Mouse (Mus musculus) stomach, embryonic 16.5 days (tissue): Measurements from ENCODE around the gene Hfe2. TPM values are rescaled to one million over a fixed set of nuclear protein-coding genes. Genes with fewer than 3 reads are reported as not detected.

Source experiments
- ATAC-seq: fragments of 200-750 bp; cut with Nextera tagmentation; 2 replicates; pipeline ENCODE4 v1.8.0; 2017; ENCODE audit warnings: moderate number of reproducible peaks, moderate TSS enrichment; ENCODE audit not compliant: insufficient read depth, low FRiP score
- H3K27ac ChIP-seq: fragments of 300-500 bp; sonication (generic); 2 replicates; pipeline ENCODE4 v1.5.1; 2014; ENCODE audit warnings: low read length
- H3K27me3 ChIP-seq: fragments of 300-500 bp; sonication (generic); 2 replicates; pipeline ENCODE4 v1.6.1; 2014; ENCODE audit warnings: low read length, control low read depth, mixed read lengths; ENCODE audit not compliant: control insufficient read depth, insufficient read depth
- H3K36me3 ChIP-seq: fragments of 300-500 bp; sonication (generic); 2 replicates; pipeline ENCODE4 v1.6.1; 2014; ENCODE audit warnings: low read length; ENCODE audit not compliant: control insufficient read depth, insufficient read depth
- H3K4me1 ChIP-seq: fragments of 300-500 bp; sonication (generic); 2 replicates; pipeline ENCODE4 v1.6.1; 2014; ENCODE audit warnings: low read length, control low read depth, mixed read lengths; ENCODE audit not compliant: control insufficient read depth, insufficient read depth
- H3K4me2 ChIP-seq: fragments of 300-500 bp; sonication (generic); 2 replicates; pipeline ENCODE4 v1.6.1; 2014; ENCODE audit warnings: low read depth, low read length, mixed read lengths
- H3K4me3 ChIP-seq: fragments of 300-500 bp; sonication (generic); replicated peaks from 2 replicates; pipeline ENCODE4 v1.5.1; 2014; ENCODE audit warnings: mild to moderate bottlenecking, low read length
- H3K9ac ChIP-seq: fragments of 300-500 bp; sonication (generic); 2 replicates; pipeline ENCODE4 v1.6.1; 2014; ENCODE audit warnings: low read length
- H3K9me3 ChIP-seq: fragments of 300-500 bp; sonication (generic); replicated peaks from 2 replicates; pipeline ENCODE4 v1.6.1; 2016; ENCODE audit warnings: low read length, control low read depth; ENCODE audit not compliant: control insufficient read depth
- WGBS: fragments of 180-500 bp; shearing (Covaris S2); extraction: QIAGEN DNeasy Blood & Tissue Kit; methylation state at CpG from one replicate; pipeline ENCODE4 v1.1.7; 2014; 5-methylcytosine and 5-hydroxymethylcytosine counted together
- polyA plus RNA-seq: library from polyadenylated mRNA; unstranded; fragments of >200 nt; fragmentation: Nextera tagmentation; extraction: Ambion mirVana; gene quantifications from 2 replicates; pipeline ENCODE4 v1.2.1, GENCODE M21; 2015

Gene Hfe2
- polyA plus RNA-seq, 1 experiment from 2014 or later = 3.8 TPM

GRCm38 (mm10) chr3:96539316-96539715 is 14.3 kb downstream of the Hfe2 start:
- 81% methylated on average over 2 of the region's 2 CpGs for whole genome bisulfite sequencing
- no peak for ATAC-seq
- Histone ChIP-seq H3K9me3 (no peaks in the 10 kb centered on the region), H3K9ac (no peak overlapping the region), H3K36me3 (no peaks in the 10 kb centered on the region), H3K27me3 (0 out of 2 replicates have a peak, but pooled peaks cover 4% of the 10 kb centered on the region), H3K4me2 (no peak overlapping the region), H3K4me3 (no peak overlapping the region), H3K27ac (no peak overlapping the region), H3K4me1 (no peaks in the 10 kb centered on the region)

- no peak overlapping the region for H3K4me3 ChIP-seq
- H3K4me1 ChIP-seq = no peaks in the 10 kb centered on the region
- no peaks in the 10 kb centered on the region for H3K36me3 ChIP-seq
- no peaks in the 10 kb centered on the region for H3K9me3 ChIP-seq
- no peak overlapping the region for H3K9ac ChIP-seq
- H3K27ac ChIP-seq = no peak overlapping the region
- H3K4me2 ChIP-seq = no peak overlapping the region
- 0 out of 2 replicates have a peak, but pooled peaks cover 4% of the 10 kb centered on the region for H3K27me3 ChIP-seq
- ATAC-seq = no peak
- WGBS = 51% methylated on average over 6 of the region's 6 CpGs
Measured at GRCm38 (mm10) chr3:96540740-96541139, 15.8 kb downstream of the Hfe2 start.

- ATAC-seq = no peak
- H3K4me3 ChIP-seq = no peak overlapping the region
- H3K27me3 ChIP-seq = 0 out of 2 replicates have a peak, but pooled peaks cover 4% of the 10 kb centered on the region
- H3K9me3 ChIP-seq = no peaks in the 10 kb centered on the region
- WGBS = 18% methylated on average over 14 of the region's 14 CpGs
- no peak overlapping the region for H3K27ac ChIP-seq
- no peaks in the 10 kb centered on the region for H3K36me3 ChIP-seq
- no peaks in the 10 kb centered on the region for H3K4me1 ChIP-seq
- H3K9ac ChIP-seq = peak overlapping the region; percentile 58
- H3K4me2 ChIP-seq = no peak overlapping the region
Measured at GRCm38 (mm10) chr3:96541328-96542078, 16.5 kb downstream of the Hfe2 start.

GRCm38 (mm10) chr3:96542554-96542953 is 17.6 kb downstream of the Hfe2 start:
- H3K27me3 ChIP-seq = 0 out of 2 replicates have a peak, but pooled peaks cover 4% of the 10 kb centered on the region
- H3K4me1 ChIP-seq = no peaks in the 10 kb centered on the region
- no peak for ATAC-seq
- H3K9me3 ChIP-seq = no peaks in the 10 kb centered on the region
- H3K36me3 ChIP-seq = no peaks in the 10 kb centered on the region
- WGBS = 74% methylated on average over 8 of the region's 8 CpGs
- no peak overlapping the region for H3K4me2 ChIP-seq
- H3K9ac ChIP-seq = no peak overlapping the region
- no peak overlapping the region for H3K27ac ChIP-seq
- no peak overlapping the region for H3K4me3 ChIP-seq

GRCm38 (mm10) chr3:96543345-96543744 is 18.4 kb downstream of the Hfe2 start:
- 84% methylated on average over 11 of the region's 11 CpGs for WGBS
- no peaks in the 10 kb centered on the region for H3K4me1 ChIP-seq
- H3K9ac ChIP-seq = no peak overlapping the region
- no peak overlapping the region for H3K27ac ChIP-seq
- H3K4me3 ChIP-seq = no peak overlapping the region
- 0 out of 2 replicates have a peak, but pooled peaks cover 4% of the 10 kb centered on the region for H3K27me3 ChIP-seq
- H3K4me2 ChIP-seq = no peak overlapping the region
- ATAC-seq = no peak
- no peaks in the 10 kb centered on the region for H3K36me3 ChIP-seq
- H3K9me3 ChIP-seq = no peaks in the 10 kb centered on the region

GRCm38 (mm10) chr3:96545565-96545964 is 20.6 kb downstream of the Hfe2 start:
- ATAC-seq = no peak
- Histone ChIP-seq H3K4me2 (no peak overlapping the region), H3K4me3 (no peak overlapping the region), H3K9me3 (no peaks in the 10 kb centered on the region), H3K9ac (no peak overlapping the region), H3K4me1 (no peaks in the 10 kb centered on the region), H3K36me3 (no peaks in the 10 kb centered on the region), H3K27ac (no peak overlapping the region), H3K27me3 (0 out of 2 replicates have a peak, but pooled peaks cover 4% of the 10 kb centered on the region)
- whole genome bisulfite sequencing = 29% methylated on average over 1 of the region's 1 CpGs

GRCm38 (mm10) chr3:96546880-96547279 is 21.9 kb downstream of the Hfe2 start:
- Histone ChIP-seq H3K27me3 (0 out of 2 replicates have a peak, but pooled peaks cover 4% of the 10 kb centered on the region), H3K4me1 (peaks cover 8% of the 10 kb centered on the region), H3K4me2 (no peak overlapping the region), H3K9ac (no peak overlapping the region), H3K36me3 (no peaks in the 10 kb centered on the region), H3K4me3 (no peak overlapping the region), H3K9me3 (no peaks in the 10 kb centered on the region), H3K27ac (no peak overlapping the region)
- WGBS = 44% methylated on average over 4 of the region's 4 CpGs
- no peak for ATAC-seq

- Histone ChIP-seq H3K27ac (no peak overlapping the region), H3K9ac (no peak overlapping the region), H3K27me3 (0 out of 2 replicates have a peak, but pooled peaks cover 4% of the 10 kb centered on the region), H3K4me1 (peaks cover 10% of the 10 kb centered on the region), H3K36me3 (no peaks in the 10 kb centered on the region), H3K4me3 (0 out of 2 replicates have a peak overlapping the region, but pooled peaks have one; percentile 6), H3K4me2 (peak overlapping the region; percentile 35), H3K9me3 (no peaks in the 10 kb centered on the region)
- WGBS = 12% methylated on average over 14 of the region's 14 CpGs
- ATAC-seq = peak; percentile 69; the same call in 1 of the 2 replicates
Measured at GRCm38 (mm10) chr3:96547389-96547960, 22.5 kb downstream of the Hfe2 start.

GRCm38 (mm10) chr3:96548824-96549223 is 23.9 kb downstream of the Hfe2 start:
- Histone ChIP-seq H3K9ac (no peak overlapping the region), H3K27ac (no peak overlapping the region), H3K4me3 (no peak overlapping the region), H3K9me3 (no peaks in the 10 kb centered on the region), H3K36me3 (no peaks in the 10 kb centered on the region), H3K4me1 (peaks cover 10% of the 10 kb centered on the region), H3K27me3 (no peaks in the 10 kb centered on the region), H3K4me2 (no peak overlapping the region)
- ATAC-seq = no peak
- 71% methylated on average over 7 of the region's 7 CpGs for WGBS
